Mouse (Mus musculus) embryonic facial prominence, embryonic 11.5 days (tissue): ENCODE data around the gene Ckap2. TPM values are rescaled to one million over a fixed set of nuclear protein-coding genes. Genes with fewer than 3 reads are reported as not detected.

ENCODE experiments used
- ATAC-seq: fragments of 200-750 bp; cut with Nextera tagmentation; replicated peaks from 2 replicates; pipeline ENCODE4 v1.8.0; 2017; ENCODE audit warnings: low read depth; ENCODE audit not compliant: insufficient number of reproducible peaks, low FRiP score, low TSS enrichment
- DNase-seq: peaks from one replicate; pipeline ENCODE4 v3.0.0-alpha.2; 2015; ENCODE audit warnings: low spot score
- H3K27ac ChIP-seq: fragments of 300-500 bp; sonication (generic); replicated peaks from 2 replicates; pipeline ENCODE4 v1.5.1; 2014; ENCODE audit warnings: mild to moderate bottlenecking, low read depth, low read length, control low read depth
- H3K27me3 ChIP-seq: fragments of 300-500 bp; sonication (generic); 2 replicates; pipeline ENCODE4 v1.6.1; 2014; ENCODE audit warnings: mild to moderate bottlenecking, low read length, moderate library complexity, mixed read lengths; ENCODE audit not compliant: control insufficient read depth, insufficient read depth
- H3K36me3 ChIP-seq: fragments of 300-500 bp; sonication (generic); replicated peaks from 2 replicates; pipeline ENCODE4 v1.6.1; 2014; ENCODE audit warnings: low read depth, mild to moderate bottlenecking, low read length, moderate library complexity, mixed read lengths; ENCODE audit not compliant: control insufficient read depth, insufficient read depth
- H3K4me1 ChIP-seq: fragments of 300-500 bp; sonication (generic); 2 replicates; pipeline ENCODE4 v1.6.1; 2014; ENCODE audit warnings: low read length, mixed read lengths; ENCODE audit not compliant: control insufficient read depth, insufficient read depth
- H3K4me2 ChIP-seq: fragments of 300-500 bp; sonication (generic); 2 replicates; pipeline ENCODE4 v1.6.1; 2014; ENCODE audit warnings: low read depth, mild to moderate bottlenecking, control low read depth, low read length, moderate library complexity
- H3K4me3 ChIP-seq: fragments of 300-500 bp; sonication (generic); 2 replicates; pipeline ENCODE4 v1.5.1; 2014; ENCODE audit warnings: low read depth, low read length, control low read depth
- H3K9ac ChIP-seq: fragments of 300-500 bp; sonication (generic); replicated peaks from 2 replicates; pipeline ENCODE4 v1.6.1; 2014; ENCODE audit warnings: mild to moderate bottlenecking, control low read depth, low read length
- H3K9me3 ChIP-seq: fragments of 300-500 bp; sonication (generic); replicated peaks from 2 replicates; pipeline ENCODE4 v1.6.1; 2016; ENCODE audit warnings: mild to moderate bottlenecking, low read length, inconsistent platforms, mixed read lengths; ENCODE audit not compliant: control insufficient read depth
- WGBS: fragments of 180-500 bp; shearing (Covaris S2); extraction: QIAGEN DNeasy Blood & Tissue Kit; methylation state at CpG from one replicate; pipeline ENCODE4 v1.1.7; 2014; 5-methylcytosine and 5-hydroxymethylcytosine counted together
- polyA plus RNA-seq: library from polyadenylated mRNA; unstranded; fragments of >200 nt; fragmentation: Nextera tagmentation; extraction: Ambion mirVana; gene quantifications from 2 replicates; pipeline ENCODE4 v1.2.1, GENCODE M21; 2014

Ckap2 gene
- polyA plus RNA-seq, 1 experiment from 2014 or later = 66.9 TPM

- Histone ChIP-seq H3K27ac (no peak overlapping the region), H3K27me3 (no peaks in the 10 kb centered on the region), H3K9ac (no peak overlapping the region), H3K4me3 (no peak overlapping the region), H3K36me3 (peaks cover 2% of the 10 kb centered on the region), H3K4me1 (no peaks in the 10 kb centered on the region), H3K9me3 (no peaks in the 10 kb centered on the region), H3K4me2 (no peak overlapping the region)
- WGBS = 91% methylated on average over 8 of the region's 8 CpGs
- ATAC-seq = no peak
- DNase-seq = peak; percentile 7
Observed at GRCm38 (mm10) chr8:22199481-22199880, 13.9 kb upstream of the Ckap2 start.

DNA sequence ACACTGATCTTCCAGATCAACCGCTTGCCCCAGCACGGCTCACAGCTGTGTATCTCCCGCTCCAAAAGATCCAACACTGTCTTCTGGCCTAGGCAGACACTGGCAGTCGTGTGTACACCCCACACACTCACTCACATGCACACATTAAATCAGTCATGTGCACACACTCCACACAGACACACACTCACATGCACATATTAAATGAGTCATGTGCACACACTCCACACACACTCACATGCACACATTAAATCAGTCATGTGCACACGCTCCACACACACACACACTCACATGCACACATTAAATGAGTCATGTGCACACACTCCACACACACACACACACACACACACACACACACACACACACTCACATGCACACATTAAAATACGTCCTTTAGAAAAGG lies 12.3 kb upstream of the Ckap2 start:
- H3K27ac ChIP-seq = no peak overlapping the region
- H3K27me3 ChIP-seq = no peaks in the 10 kb centered on the region
- H3K9me3 ChIP-seq = no peaks in the 10 kb centered on the region
- ATAC-seq = no peak
- H3K4me2 ChIP-seq = no peak overlapping the region
- WGBS = 93% methylated on average over 6 of the region's 6 CpGs
- no peak overlapping the region for H3K9ac ChIP-seq
- H3K4me1 ChIP-seq = no peaks in the 10 kb centered on the region
- no peak overlapping the region for H3K4me3 ChIP-seq
- no peak for DNase-seq
- H3K36me3 ChIP-seq = peaks cover 2% of the 10 kb centered on the region

GRCm38 (mm10) chr8:22193432-22194010 lies 7.9 kb upstream of the Ckap2 start:
- no peak for ATAC-seq
- no peaks in the 10 kb centered on the region for H3K4me1 ChIP-seq
- peak; percentile 45 for DNase-seq
- H3K27me3 ChIP-seq = no peaks in the 10 kb centered on the region
- H3K9me3 ChIP-seq = no peaks in the 10 kb centered on the region
- peak overlapping the region; percentile 96 for H3K27ac ChIP-seq
- H3K36me3 ChIP-seq = no peaks in the 10 kb centered on the region; the same call in 1 of the 2 replicates
- WGBS = 16% methylated on average over 12 of the region's 12 CpGs
- H3K4me3 ChIP-seq = peak overlapping the region; percentile 75
- peak overlapping the region; percentile 60 for H3K4me2 ChIP-seq
- peak overlapping the region; percentile 96 for H3K9ac ChIP-seq

GRCm38 (mm10) chr8:22192660-22193431 lies 7.2 kb upstream of the Ckap2 start, which contains the start of gene Vps36:
TSS of gene Vps36 (plus strand) at chr8:22192809.
- H3K9me3 ChIP-seq = no peaks in the 10 kb centered on the region
- no peaks in the 10 kb centered on the region for H3K4me1 ChIP-seq
- no peaks in the 10 kb centered on the region; the same call in 1 of the 2 replicates for H3K36me3 ChIP-seq
- WGBS = under 1% methylated on average over 49 of the region's 73 CpGs
- peak within 1 kb of the TSS; percentile 96 for H3K9ac ChIP-seq
- peak within 1 kb of the TSS; percentile 96 for H3K27ac ChIP-seq
- peak within 1 kb of the TSS; percentile 75 for H3K4me3 ChIP-seq
- H3K27me3 ChIP-seq = no peaks in the 10 kb centered on the region
- peak; percentile 91 for DNase-seq
- H3K4me2 ChIP-seq = peak within 1 kb of the TSS; percentile 60
- peak; percentile 94 for ATAC-seq

- Histone ChIP-seq H3K4me2 (peak overlapping the region; percentile 69), H3K9ac (peak overlapping the region; percentile 78), H3K36me3 (no peaks in the 10 kb centered on the region), H3K27ac (no peak overlapping the region), H3K4me3 (peak overlapping the region; percentile 71), H3K4me1 (no peaks in the 10 kb centered on the region), H3K27me3 (no peaks in the 10 kb centered on the region), H3K9me3 (no peaks in the 10 kb centered on the region)
- DNase-seq (peak; percentile 50), ATAC-seq (peak; percentile 75)
- 0% methylated on average over 3 of the region's 3 CpGs for WGBS
Observed at GRCm38 (mm10) chr8:22184884-22185283, 735 bp downstream of the Ckap2 start.

- H3K4me1 ChIP-seq = no peaks in the 10 kb centered on the region
- no peaks in the 10 kb centered on the region for H3K9me3 ChIP-seq
- no peak for DNase-seq
- H3K4me3 ChIP-seq = no peak overlapping the region
- 96% methylated on average over 7 of the region's 7 CpGs for WGBS
- no peak overlapping the region for H3K9ac ChIP-seq
- ATAC-seq = no peak
- H3K27ac ChIP-seq = no peak overlapping the region
- no peaks in the 10 kb centered on the region for H3K27me3 ChIP-seq
- H3K4me2 ChIP-seq = no peak overlapping the region
- H3K36me3 ChIP-seq = peaks cover 11% of the 10 kb centered on the region
Observed at GRCm38 (mm10) chr8:22175966-22176365, 9.7 kb downstream of the Ckap2 start.

GRCm38 (mm10) chr8:22169167-22169566 lies 16.5 kb downstream of the Ckap2 start:
- H3K9ac ChIP-seq = no peak overlapping the region
- H3K4me2 ChIP-seq = no peak overlapping the region
- DNase-seq (no peak), ATAC-seq (no peak)
- H3K27ac ChIP-seq = no peak overlapping the region
- no peaks in the 10 kb centered on the region for H3K4me1 ChIP-seq
- peaks cover 2% of the 10 kb centered on the region for H3K36me3 ChIP-seq
- H3K27me3 ChIP-seq = no peaks in the 10 kb centered on the region
- no peaks in the 10 kb centered on the region for H3K9me3 ChIP-seq
- WGBS = 90% methylated on average over 5 of the region's 5 CpGs
- H3K4me3 ChIP-seq = no peak overlapping the region

DNA sequence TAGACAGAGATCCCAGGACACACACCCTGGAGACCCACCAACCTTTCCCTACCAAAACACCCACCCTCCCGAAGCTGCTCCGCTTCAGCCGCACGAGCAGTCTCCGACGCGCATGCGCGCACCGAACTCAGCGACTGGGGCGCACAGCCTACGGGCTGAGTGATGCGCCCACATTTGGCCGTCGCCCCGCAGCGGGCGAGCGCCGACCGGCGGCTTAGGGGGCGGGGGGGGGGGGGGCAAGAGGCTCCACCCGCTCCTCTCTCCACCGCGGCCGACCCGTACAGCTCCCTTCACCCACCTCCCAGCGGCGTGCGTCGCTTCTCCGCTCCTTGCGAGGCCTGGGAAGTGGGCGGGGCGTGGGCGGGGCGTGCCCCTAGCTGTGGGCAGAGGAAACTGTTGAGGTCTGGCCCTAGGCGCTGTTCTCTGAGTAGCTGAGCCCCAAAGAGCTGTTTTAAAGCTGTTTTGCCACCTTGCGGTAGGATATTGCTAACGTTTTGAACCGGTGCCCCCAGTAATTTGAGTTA lies 19.5 kb downstream of the Ckap2 start, which contains the start of gene Nek3:
TSS of gene Nek3 (minus strand) at position 356 of the 524 bp plus-strand sequence.
- WGBS = under 1% methylated on average over 27 of the region's 43 CpGs
- peak within 1 kb of the TSS; percentile 45 for H3K4me3 ChIP-seq
- peak; percentile 99 for ATAC-seq
- peak within 1 kb of the TSS; percentile 56 for H3K9ac ChIP-seq
- peaks cover 2% of the 10 kb centered on the region; the same call in 1 of the 2 replicates for H3K36me3 ChIP-seq
- no peaks in the 10 kb centered on the region for H3K9me3 ChIP-seq
- H3K4me1 ChIP-seq = no peaks in the 10 kb centered on the region
- H3K4me2 ChIP-seq = peak within 1 kb of the TSS; percentile 32
- no peak within 1 kb of the TSS for H3K27ac ChIP-seq
- peak; percentile 94 for DNase-seq
- no peaks in the 10 kb centered on the region for H3K27me3 ChIP-seq
